Mouse (Mus musculus): ENCODE results near the gene Ginm1.

Ginm1 gene

DNA sequence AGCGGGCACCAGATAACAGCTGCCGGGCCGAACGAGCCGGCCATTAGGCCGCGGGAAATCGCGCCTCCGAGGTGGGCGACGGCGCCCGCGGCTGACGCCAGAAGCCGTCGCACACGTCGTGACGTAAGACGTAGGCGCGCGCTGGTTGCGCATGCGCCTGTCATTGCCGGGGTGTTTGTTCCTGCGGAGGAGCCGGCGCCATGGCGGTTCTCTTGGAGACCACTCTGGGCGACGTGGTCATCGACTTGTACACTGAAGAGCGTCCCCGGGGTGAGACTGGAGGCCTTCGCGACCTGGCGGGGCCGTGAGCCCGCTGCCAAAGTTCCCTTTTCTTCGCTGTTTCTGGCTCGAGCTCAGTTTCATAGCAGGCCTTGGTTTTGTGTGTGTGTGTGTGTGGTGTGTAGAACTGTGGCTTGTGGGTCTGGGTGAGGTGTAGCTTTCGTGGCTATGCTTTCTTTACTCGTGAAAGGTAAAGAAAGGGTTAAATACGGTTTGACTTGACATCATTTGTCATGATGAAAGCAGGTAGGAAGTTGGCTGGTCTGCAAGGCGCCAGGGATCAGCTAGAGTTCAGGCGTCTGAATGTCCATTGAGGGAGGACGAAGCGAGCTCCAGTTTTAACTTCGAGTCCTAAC is at the start of gene Ginm1, which contains the start of gene Ppil4:
Ginm1 (minus strand) TSS at position 74 of the 635 bp plus-strand sequence.
Ppil4 (plus strand) TSS at position 141 of the 635 bp plus-strand sequence.
- peak; percentile 91 for DNase-seq (ENCODE audit: low read depth, low spot score)

DNA sequence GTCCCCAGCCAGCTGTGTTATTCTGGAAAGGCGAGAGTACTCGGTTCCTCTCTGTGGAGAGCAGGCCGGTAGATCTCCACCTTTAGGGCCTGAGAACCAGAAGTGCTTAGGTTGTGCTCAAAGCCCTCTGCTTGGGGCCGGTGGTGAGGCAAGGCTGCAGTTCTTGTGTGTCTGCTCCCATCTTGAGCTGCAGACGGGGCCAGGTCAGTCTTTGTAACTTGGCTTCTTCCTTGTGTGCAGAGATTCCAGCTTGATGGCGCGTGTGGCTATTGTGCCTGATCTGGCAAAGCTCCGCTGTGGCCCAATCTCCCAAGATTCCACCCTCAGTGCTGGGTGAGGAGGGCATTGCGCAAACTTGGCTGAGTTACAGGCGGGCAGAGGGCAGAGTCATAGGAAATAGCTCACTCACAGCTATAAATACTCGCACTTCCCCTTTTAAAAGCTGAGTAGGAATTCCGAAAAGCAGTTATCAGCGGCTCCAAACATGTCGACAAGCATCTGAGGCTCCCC is 49.0 kb upstream of the Ginm1 start:
- DNase-seq (ENCODE audit: low read depth, low spot score), result no peak

DNA sequence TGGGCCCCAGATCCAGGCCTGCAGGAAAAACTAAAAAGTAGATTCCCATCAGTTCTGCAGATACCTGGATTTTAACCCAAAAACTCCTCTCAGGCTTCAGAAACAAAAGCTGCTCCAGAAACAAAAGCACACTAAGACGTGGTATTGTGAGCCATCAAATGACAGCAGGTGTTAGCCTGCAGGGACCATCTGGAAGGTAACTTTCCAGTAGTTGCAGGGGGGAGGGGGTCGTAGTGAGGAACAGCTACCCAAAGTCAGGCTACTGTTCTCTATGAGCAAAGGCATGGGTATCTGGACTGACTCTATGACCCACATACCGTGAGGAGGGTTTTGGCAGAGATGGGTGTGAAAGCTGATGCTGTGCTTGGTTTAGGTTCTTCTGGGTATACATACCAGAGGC is 48.2 kb upstream of the Ginm1 start:
- DNase-seq (ENCODE audit: low read depth, low spot score), result no peak

DNA sequence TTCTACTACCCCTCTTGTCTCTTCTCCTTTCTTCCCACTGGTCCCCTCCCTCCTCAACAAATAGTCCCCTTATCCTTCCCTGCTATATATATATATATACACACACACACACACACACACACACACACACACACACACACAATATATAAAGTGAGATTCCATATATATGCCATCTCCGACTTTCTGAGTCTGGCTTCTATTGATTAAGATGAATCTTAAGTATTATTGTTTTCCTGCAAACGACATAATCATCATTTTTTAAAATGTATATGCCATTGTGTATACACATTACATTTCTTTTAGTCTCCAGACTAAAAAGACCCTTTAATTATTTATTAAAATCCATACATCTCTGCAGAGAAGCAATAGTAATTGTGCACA is 47.7 kb upstream of the Ginm1 start:
- DNase-seq (ENCODE audit: low read depth, low spot score), result no peak

DNA sequence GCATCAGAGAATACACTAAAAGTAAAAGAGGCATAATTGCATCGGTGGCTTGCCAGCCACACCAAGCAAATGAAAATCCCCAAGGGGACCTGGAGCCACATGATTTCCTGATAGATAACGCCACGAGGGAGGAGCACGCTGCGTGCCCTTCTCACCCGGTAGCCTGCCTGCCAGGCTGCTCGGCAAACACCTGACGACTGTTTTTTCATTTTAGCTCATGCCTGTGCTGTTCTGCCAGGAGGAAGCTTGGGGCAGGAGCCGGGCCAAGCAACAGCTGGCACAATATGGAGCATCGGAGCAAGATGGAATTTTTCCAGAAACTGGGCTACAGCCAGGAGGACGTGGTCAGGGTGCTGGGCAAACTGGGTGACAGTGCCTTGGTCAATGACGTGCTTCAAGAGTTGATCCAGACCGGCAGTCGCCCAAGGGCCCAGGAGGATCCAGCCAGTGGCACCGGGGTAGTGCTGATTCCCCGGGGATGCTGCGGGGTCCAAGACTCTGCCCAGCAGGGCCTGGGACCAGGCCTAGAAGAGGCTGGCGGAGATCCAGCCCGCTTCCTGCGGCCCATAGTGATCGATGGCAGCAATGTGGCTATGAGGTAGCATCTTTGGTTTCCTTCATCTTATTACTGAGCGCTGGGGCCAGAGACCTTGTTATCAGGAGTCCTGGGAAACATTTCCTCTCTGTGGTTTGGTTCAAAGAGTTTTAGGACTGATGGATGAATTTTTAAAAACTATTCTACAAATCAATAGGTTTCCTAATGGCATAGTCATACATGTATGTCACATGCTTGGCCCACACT is 47.1 kb upstream of the Ginm1 start:
- no peak for DNase-seq (ENCODE audit: low read depth, low spot score)

DNA sequence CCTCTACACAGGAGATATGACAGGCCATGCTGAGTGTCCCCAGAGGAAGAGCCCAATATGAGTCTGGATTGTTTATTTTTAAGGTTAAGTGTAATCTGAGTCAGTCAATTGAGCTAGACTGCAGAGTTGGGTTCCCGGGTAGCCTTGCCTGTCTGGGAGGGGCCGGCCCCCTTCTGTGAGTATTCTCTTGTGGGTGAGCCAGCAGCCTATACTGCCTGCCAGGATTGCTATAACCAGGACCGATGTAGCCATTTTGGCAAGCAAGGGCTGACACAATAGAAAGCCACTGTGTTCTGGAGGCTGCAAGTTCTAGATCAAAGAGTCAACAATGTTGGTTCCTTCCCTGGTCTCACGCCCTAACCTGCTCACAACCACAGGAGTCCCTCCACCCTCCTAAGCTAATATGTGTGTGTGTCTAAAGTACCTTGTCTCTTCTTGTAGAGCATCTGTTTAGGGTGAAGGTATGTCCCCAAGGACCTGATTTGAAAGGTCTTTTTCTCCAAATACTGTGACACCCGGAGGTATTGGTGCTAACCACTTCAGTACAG is 46.3 kb upstream of the Ginm1 start:
- DNase-seq (ENCODE audit: low read depth, low spot score), result no peak

DNA sequence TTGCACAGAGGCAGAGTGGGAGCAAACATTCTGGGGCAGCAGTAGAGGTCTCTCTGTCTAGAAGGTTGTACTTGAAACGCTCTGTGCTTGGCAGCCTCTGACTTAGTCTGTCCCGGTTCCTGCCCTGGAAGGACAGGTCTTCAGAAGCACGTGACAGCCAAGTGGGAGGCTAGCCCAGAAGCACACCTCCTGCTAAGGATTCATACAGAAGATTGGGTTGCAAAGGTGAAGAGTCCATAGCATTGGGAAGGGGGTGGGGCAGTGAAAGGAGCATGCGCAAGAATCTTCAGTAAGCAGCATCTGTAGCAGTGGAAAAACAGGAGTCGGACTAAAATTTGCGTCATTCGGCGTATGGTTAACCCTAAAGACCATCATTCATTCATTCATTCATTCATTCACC is 45.4 kb upstream of the Ginm1 start:
- DNase-seq (ENCODE audit: low read depth, low spot score), result no peak

DNA sequence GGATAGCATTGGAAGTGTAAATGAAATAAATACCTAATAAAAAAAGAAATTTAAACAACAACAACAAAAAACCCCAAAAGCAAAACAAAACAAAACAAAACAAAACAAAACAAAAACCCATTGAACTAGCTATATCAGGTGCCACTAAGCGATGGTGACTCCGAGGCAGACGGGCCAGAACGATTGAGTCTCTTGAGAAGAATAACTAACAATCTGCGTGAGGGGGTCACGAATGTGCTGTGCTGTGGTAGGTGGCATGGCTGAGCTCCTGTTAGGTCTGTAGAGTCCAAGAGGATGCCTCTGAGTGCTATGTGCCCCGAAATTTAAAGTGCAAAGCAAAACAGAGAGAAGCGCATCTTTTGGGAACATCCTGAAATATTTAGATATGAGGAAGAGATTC is 44.8 kb upstream of the Ginm1 start:
- DNase-seq (ENCODE audit: low read depth, low spot score), result no peak

DNA sequence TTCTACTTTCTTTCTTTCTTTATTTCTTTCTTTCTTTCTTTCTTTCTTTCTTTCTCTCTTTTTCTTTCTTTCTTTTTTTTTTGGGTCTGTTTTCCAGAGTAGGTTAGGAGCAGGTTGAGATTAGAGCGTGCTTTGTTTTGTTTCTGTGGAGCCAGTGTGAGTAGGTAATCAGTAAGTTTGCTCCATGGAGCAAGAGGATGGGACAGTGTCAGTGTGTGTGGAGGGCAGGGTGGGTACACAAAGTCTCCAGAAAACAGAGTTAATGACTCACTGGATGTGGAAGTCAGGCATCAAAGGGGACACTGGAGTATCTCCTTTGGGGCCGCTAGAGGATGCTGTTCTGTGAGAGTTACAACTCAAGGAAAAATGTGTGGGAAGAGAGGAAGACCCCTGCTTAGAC is 44.3 kb upstream of the Ginm1 start:
- DNase-seq (ENCODE audit: low read depth, low spot score), result no peak

DNA sequence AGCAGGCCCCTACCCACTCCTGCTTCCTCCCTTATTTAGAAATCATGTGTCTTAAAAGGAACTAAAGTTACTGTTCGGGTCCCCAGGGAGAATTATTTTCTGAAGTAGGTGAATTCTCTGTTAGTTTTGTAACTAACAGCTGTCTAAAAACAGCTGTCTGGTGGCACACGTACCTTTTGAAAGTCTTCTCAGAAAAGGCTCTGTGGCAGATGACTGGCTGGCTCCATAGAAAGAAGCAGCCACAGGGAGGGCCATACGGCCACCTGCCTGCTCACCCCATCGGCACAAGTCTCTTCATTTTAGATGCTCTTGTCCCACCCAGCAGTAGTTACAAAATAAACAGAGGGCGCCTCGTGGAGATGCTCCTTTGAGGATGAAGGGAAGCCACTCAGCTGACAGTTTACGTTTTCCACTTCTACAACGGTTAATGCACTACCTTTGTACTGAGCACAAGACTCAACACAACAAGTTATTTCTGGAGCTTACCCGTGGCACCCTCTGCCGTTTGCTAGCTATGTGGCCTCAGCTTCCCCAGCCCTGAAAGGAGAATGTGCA is 42.1 kb upstream of the Ginm1 start:
- DNase-seq (ENCODE audit: low read depth, low spot score), result no peak

DNA sequence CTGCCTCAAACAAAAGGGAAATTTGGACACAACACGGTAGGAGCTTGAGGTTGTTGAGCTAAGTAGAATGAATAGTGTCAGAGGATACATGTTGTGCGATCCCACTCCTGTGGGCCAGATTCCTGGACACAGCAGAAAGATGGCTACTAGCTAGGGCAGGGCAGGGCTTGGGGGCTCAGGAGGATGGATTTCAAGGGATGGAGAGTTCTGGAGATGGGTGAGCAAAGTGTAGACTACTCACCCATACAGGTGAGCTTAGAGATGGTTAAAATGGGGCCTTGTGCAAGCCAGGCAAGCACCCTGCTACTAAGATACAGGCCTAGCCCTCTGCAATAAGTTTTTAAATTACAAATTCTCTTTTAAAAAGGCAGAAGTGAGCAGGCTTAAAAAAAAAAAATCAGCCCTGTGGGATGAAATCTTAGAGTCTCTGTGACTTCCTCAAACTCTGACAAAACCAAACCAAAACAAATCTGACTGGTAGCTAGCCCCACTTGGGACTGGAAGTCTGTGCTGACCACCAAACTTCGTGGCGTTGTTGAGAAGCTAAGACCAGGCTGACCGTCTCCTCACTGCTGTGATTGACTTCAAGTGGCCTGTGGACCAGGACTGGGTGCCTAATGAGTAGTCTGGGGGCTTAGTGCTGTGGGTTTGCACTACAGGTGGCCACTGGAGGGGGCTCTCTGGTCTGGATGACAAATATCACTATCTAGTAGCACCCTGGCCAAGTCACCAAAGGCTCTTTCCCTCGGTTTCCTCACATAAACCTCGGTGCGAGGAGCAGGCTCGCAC is 40.9 kb upstream of the Ginm1 start:
- no peak for DNase-seq (ENCODE audit: low read depth, low spot score)

DNA sequence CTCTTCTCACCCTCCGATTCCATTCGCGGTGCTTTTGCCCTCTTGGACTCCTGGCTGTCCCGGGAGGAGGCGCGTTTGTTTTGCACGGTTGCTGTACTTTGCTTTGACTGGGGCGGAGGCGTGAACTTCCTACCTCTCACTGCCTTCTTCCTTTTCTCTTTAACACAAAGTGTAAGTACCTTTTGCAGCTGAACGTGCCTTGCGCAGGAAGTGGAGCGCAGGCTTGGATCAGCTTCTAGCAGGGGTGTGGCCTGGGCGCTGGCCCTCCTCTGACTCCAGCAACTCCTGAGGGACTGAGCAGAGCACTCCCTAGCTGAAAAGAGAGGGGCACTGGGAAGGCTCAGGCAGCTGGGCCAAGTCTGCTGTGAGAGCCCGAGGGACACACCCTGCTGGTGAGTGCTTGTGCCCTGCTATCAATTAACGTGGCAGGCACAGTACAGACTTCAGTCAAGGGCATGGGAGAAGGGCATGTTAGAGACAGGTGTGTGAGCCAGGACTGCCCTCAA is 39.6 kb upstream of the Ginm1 start, which contains the start of gene Zc3h12d:
Zc3h12d (plus strand) TSS at position 300 of the 506 bp plus-strand sequence.
- no peak for DNase-seq (ENCODE audit: low read depth, low spot score)

DNA sequence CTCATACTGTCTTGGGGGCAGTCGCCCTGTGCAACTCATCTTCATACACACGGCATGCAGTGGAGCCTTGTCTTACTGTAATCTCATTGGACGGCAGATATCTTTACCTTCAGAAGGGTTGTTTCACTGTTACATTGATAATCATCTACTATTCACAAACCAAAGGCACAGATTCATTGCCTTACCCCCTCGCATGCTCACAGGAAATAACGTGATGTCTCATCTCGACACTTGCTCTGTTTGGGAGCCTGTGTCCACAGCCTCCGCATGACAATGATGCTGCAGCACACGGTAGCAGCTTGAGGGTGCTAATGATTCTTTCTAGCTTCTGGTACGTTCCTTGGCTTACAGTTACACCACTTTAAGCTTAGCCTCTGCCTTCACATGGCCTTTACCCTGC is 33.5 kb upstream of the Ginm1 start:
- no peak for DNase-seq (ENCODE audit: low read depth, low spot score)

DNA sequence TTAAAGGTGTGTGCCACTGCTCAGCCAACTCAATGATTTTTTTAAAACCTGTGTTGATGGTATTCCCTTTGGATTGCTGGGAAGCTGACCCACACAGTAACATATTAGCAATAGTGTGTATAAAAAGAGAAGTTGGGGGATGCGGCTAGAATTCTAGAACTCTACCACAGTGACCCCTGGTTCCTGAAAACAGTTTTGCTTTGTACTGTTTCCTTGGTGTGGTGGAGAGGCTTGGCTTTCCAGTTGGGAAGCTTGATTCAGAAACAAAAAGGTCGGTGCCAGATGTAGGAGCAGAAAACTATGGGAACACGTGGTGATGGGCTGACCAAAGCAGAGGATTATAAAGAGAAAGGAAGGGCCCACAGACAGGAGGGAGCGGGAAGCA is 32.6 kb upstream of the Ginm1 start:
- DNase-seq (ENCODE audit: low read depth, low spot score), result no peak

DNA sequence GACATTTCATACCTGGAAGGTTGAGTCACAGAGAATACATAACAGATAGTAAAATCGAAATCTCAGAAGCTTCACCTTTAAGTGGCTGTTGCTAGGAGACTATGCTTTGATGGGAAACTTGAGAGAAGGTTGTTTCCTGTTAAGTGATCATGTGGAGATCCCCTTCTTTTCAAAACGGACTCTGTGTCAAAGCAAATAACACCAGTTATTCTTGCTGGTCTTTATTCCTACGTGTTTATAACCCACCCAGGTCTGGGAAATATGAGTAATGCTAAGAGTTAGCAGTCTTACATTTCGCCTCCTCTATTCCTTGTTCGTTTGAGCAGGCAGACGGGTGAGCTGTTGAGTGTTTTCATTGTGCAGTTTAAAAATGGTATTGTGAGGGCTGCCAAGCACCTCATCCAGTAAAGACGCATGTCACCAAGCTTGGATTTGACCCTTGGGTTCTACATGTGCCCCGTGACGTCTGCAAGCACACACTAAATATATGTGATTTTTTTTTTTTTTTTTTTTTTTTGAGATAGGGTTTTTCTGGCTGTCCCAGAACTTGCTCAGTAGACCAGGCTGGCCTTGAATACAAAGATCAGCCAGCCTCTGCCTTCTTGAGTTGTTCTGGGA is 32.1 kb upstream of the Ginm1 start:
- DNase-seq (ENCODE audit: low read depth, low spot score), result no peak

DNA sequence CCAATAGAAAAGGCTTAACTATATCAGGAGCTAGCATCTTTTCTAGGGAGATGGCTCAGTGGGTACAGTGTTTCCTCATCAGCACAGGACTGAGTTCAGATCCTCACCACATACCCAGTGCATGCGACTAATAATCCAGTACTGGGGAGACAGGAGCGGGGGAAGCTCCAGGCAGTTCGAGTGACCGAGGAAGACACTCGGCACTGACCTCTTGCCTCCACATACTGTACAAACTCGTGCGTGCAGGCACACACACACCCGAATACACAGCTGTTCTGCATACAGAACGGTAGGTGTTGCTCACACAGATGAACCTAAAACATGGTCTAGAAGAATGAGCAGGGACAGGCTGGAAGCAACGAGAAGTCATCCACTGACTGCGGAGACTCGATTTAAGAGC is 29.4 kb upstream of the Ginm1 start:
- no peak for DNase-seq (ENCODE audit: low read depth, low spot score)

DNA sequence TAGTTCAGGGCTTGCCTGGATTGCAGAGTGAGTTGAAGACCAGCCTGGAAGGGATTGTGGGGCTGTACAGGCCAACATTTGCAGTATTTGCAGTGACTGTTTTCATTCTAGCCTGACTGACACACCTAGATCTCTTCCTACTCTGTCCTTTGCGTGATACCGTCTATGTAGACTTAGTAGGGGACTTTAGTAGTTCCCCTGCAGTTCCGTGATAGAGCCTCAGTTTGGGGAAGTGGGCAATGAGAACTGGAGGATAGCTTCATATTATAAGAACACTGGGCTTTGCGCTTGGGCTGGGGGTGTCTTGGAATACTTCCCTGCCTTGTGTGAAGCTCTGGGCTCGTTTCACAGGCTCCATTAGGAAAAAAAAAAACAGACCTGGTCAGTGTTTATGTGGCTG is 27.5 kb upstream of the Ginm1 start:
- no peak for DNase-seq (ENCODE audit: low read depth, low spot score)

DNA sequence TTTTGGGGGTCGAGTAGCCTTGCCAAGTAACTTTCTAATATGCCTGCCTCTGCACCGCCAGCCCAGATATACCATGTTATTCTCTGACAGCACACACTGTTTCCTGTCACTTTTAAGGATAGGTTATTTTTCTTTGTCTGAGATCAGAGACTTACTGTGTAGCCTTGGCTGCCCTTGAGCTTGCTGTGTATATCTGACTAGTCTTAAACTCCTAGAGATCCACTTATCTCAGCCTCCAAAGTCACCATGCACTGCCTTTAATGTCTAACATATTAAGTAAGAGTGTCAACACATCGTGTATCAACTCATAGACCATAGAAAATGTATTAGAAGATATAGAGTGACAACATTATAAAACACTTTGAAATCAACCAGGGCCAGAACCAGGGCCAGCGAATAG is 27.0 kb upstream of the Ginm1 start:
- DNase-seq (ENCODE audit: low read depth, low spot score), result no peak

DNA sequence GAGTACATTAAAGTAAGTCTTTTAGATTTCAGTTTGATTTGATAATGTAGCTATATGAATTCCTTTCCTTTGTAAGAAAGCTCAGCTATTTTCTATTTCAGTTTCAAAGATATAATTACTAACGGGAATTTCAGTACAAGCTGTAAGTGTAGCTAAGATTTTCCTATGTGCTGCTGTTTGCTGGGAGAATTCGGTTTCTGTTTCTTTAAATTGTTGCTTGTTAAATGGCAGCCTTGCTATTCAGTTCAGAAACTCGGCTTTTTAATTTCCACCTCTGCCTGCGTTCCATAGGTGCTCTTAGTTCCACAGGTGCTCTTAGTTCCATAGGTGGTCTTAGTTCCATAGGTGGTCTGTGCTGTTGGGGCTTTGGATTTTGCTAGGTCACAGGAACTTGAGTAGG is 26.5 kb upstream of the Ginm1 start:
- no peak for DNase-seq (ENCODE audit: low read depth, low spot score)

DNA sequence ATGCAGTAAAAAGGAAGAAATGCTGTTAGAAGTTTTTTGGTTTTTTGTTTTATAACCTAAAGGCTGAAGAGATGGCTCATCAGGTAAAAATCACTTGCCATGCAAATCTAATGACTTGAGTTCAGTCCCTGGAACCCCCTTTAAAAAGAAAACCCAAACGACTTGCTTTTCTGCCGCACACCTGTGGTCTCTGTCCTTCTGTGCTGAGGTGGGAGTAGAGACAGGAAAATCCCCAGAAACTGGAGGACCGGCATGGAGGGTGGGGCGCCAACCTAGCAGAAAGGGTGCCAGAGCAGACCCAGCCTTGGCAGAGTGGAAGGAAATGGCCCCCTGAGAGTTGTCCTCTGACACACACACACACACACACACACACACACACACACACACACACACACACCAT is 26.1 kb upstream of the Ginm1 start:
- no peak for DNase-seq (ENCODE audit: low read depth, low spot score)

DNA sequence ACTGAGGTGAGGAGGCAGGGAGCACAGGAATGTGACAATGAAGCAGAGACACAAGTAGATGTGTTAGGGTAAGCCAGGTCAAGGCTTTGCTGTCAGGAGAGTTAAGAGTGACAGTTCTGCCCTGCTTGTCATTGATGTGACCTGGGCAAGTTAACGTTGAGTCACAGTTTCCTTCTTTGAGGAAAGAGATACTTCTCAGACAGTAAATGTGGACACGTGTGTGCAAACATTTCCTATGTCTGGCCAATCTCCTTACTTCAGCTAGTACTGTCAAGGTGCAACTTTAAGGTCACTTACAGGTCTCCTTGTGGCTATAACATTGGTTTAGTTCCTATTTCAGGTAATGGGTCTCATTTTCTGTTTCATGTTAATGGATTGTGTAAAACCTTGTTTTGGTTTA is 23.9 kb upstream of the Ginm1 start:
- no peak for DNase-seq (ENCODE audit: low read depth, low spot score)

Measured in retina, postnatal 7 days (tissue).